Mouse (Mus musculus) left cerebral cortex, adult 8-10 months (tissue): Measurements from ENCODE around the gene Gm6351. TPM values are rescaled to one million over a fixed set of nuclear protein-coding genes. Genes with fewer than 3 reads are reported as not detected.
"Not testable (repeated sequence)": the region's sequence is repeated elsewhere in the genome, so short reads cannot be mapped to it uniquely, and the experiment has no call there.

Experiments used
- DNase-seq, 2 experiments: peaks; one replicate each; pipeline ENCODE4 v3.0.0; 2022; ENCODE audit warnings: low spot score in 2 of 2
- total RNA-seq, 4 experiments: library from RNA; stranded (reverse); gene quantifications; 2 replicates each; pipeline ENCODE4 v1.2.4; 2022

The Gm6351 gene
- not detected for total RNA-seq

- not testable (repeated sequence) for DNase-seq
Observed at GRCm38 (mm10) chr5:94076085-94076484, at the start of gene Gm6351. Gene Gm6351 (plus strand): TSS chr5:94076385.

DNA sequence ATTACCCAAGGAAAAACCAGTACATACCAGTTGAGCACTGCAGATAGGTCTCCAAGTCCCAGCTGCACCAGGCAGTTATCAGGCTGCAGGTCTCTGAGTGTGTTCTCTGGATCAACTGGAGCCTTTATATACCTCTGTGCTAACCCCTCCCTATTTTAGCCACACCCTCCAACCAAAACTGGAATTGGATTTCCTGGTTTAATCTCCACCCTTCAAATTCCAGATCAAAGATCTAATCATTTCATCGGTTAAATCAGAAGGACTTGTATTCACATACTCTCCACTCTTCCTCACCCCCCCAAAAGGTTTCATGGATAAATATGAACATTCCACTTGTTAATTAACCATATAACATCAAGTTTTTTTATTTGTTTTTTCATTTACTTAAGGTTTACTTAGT is 5.7 kb upstream of the Gm6351 start, which contains the start of gene BC061212:
TSS of gene BC061212 (minus strand) at position 101 of the 400 bp plus-strand sequence.
- not testable (repeated sequence) for DNase-seq

Other genes with a start within 250 kb of the Gm6351 start
- not detected for gene Gm7792, start 232.6 kb upstream of the Gm6351 start, total RNA-seq
- gene Gm16429, start 147.3 kb upstream of the Gm6351 start, total RNA-seq, result not detected
- not detected for gene BC061212, start 5.8 kb upstream of the Gm6351 start, total RNA-seq
- gene Gm3106, start 141.6 kb downstream of the Gm6351 start, total RNA-seq, result not detected
- not detected for gene A430089I19Rik, start 230.4 kb downstream of the Gm6351 start, total RNA-seq
- not detected for gene Gm6502, start 238.1 kb downstream of the Gm6351 start, total RNA-seq